Mouse (Mus musculus): Measurements from ENCODE around the gene Sri. TPM values are rescaled to one million over a fixed set of nuclear protein-coding genes. Genes with fewer than 3 reads are reported as not detected.

Sri gene
- polyA plus RNA-seq, 1 experiment from 2014 or later: 327 TPM

DNA sequence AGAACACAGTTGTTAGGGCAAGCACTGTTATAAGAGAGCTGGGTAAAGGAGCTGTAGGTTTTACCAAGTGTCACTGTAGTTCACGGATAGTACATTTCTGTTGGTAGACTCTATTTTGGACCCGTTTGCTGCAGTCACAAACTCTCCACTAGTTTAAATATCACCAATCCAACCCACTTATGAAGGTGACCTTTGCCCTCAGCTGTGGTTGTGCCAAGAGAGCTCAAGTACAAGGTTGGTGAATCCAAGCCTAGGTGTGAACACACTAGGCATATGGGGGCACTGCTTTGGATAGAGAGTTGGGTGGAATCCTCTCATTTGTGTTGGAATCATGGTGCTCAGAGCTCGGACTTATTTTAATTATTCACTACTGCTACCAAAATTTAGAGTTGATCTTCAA, 39.8 kb downstream of the Sri start:
- Histone ChIP-seq H3K9me3 (ENCODE audit: control insufficient read depth, low read length) (no peaks in the 10 kb centered on the region), H3K36me3 (ENCODE audit: control insufficient read depth, insufficient read depth, low read length) (no peaks in the 10 kb centered on the region), H3K9ac (ENCODE audit: low read depth, low read length) (no peak overlapping the region), H3K4me3 (ENCODE audit: low read length) (no peak overlapping the region), H3K4me1 (ENCODE audit: control insufficient read depth, insufficient read depth, low read length) (no peaks in the 10 kb centered on the region), H3K4me2 (ENCODE audit: low read depth, low read length) (no peak overlapping the region), H3K27me3 (replicated peaks; ENCODE audit: control insufficient read depth, insufficient read depth, low read length) (no peaks in the 10 kb centered on the region), H3K27ac (ENCODE audit: low read length) (no peak overlapping the region)
- ATAC-seq: no peak
- WGBS: 87% methylated on average over 3 of the region's 3 CpGs

DNA sequence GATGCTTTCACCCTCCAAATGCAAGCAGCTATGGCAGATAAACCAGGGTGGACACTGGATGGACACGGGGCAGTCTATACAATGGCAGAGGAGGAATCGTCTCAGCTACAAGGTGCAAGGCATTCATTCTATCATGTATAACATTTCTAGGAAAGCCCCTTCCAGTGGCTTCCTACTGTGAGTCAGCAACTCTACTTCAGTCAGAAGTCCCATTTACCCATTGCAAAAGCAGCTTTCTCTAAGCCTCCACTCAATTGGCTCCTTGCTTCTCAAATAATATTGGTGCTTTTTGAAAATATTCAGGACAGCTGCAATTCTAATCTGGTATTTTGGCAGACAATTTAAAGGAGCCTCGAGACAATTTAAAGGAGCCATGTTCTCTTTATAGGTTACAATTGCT, 42.3 kb downstream of the Sri start:
- WGBS: 87% methylated on average over 3 of the region's 3 CpGs
- Histone ChIP-seq H3K36me3 (ENCODE audit: control insufficient read depth, insufficient read depth, low read length) (no peaks in the 10 kb centered on the region), H3K9ac (ENCODE audit: low read depth, low read length) (no peak overlapping the region), H3K4me1 (ENCODE audit: control insufficient read depth, insufficient read depth, low read length) (no peaks in the 10 kb centered on the region), H3K27me3 (replicated peaks; ENCODE audit: control insufficient read depth, insufficient read depth, low read length) (no peaks in the 10 kb centered on the region), H3K27ac (ENCODE audit: low read length) (no peak overlapping the region), H3K4me2 (ENCODE audit: low read depth, low read length) (no peak overlapping the region), H3K4me3 (ENCODE audit: low read length) (no peak overlapping the region), H3K9me3 (ENCODE audit: control insufficient read depth, low read length) (no peaks in the 10 kb centered on the region)
- no peak for ATAC-seq

DNA sequence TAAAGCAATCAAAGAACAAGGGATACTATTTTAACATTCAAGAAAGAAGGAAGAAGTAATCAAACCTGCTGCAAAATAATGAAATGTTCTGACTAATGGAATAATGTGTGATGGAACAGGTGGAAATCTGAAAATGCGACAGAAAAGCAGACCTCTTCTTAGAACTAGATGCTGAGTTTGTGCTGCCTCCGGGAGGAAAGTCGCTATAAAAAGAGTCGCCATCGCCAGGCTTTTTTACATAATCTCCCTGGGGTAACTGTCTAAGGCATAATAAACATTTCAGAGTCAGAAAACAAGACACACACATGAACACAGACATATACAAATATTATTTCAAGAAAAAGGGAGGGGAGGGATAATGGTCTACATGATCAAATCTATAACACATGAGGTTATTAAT, 49.0 kb downstream of the Sri start:
- no peak overlapping the region for H3K4me2 ChIP-seq (ENCODE audit: low read depth, low read length)
- H3K4me1 ChIP-seq (ENCODE audit: control insufficient read depth, insufficient read depth, low read length): no peaks in the 10 kb centered on the region
- 78% methylated on average over 5 of the region's 5 CpGs for WGBS
- no peaks in the 10 kb centered on the region for H3K36me3 ChIP-seq (ENCODE audit: control insufficient read depth, insufficient read depth, low read length)
- no peaks in the 10 kb centered on the region for H3K9me3 ChIP-seq (ENCODE audit: control insufficient read depth, low read length)
- H3K4me3 ChIP-seq (ENCODE audit: low read length): no peak overlapping the region
- no peak overlapping the region for H3K27ac ChIP-seq (ENCODE audit: low read length)
- no peak overlapping the region for H3K9ac ChIP-seq (ENCODE audit: low read depth, low read length)
- H3K27me3 ChIP-seq (replicated peaks; ENCODE audit: control insufficient read depth, insufficient read depth, low read length): no peaks in the 10 kb centered on the region
- ATAC-seq: no peak

DNA sequence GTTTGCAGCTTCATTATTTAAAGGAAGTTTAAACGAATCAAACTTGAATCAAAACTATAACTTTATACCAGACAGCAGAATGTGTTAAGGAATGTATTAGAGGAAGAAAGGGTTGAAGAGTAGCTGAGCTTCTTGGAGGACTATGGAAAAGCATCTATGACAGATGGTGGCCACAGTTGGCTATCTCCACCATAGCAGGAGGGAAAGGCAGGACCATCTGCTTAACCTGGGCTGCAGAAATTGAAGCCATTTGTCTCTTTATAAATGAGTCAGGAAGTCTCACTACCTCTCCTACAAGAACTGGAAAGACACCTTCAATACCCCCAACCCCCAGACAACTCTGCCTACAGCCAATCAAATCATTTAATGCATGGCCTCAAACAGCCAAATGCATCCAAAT, 49.8 kb downstream of the Sri start:
- Histone ChIP-seq H3K27ac (ENCODE audit: low read length) (no peak overlapping the region), H3K9ac (ENCODE audit: low read depth, low read length) (no peak overlapping the region), H3K4me3 (ENCODE audit: low read length) (no peak overlapping the region), H3K27me3 (replicated peaks; ENCODE audit: control insufficient read depth, insufficient read depth, low read length) (no peaks in the 10 kb centered on the region), H3K36me3 (ENCODE audit: control insufficient read depth, insufficient read depth, low read length) (no peaks in the 10 kb centered on the region), H3K4me2 (ENCODE audit: low read depth, low read length) (no peak overlapping the region), H3K4me1 (ENCODE audit: control insufficient read depth, insufficient read depth, low read length) (no peaks in the 10 kb centered on the region), H3K9me3 (ENCODE audit: control insufficient read depth, low read length) (no peaks in the 10 kb centered on the region)
- no peak for ATAC-seq
- 87% methylated on average over 1 of the region's 1 CpGs for WGBS

DNA sequence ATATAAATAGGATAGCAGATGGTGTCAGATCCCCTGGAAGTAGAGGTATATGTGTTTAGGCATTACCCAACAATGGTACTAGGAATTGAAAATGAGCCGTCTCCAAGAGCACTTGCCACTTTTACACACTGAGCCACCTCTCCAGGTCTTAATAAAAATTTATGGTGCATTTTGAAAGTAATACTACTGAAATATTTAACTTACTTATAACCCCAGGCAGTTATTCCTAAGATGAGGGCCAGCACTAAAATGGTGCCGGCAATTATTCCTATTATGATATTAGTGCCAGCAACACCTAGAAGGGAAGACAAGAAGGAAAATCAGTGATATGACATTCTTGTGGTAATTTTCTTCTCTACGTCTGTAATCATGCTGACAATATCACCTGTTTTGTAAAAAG, 65.8 kb downstream of the Sri start:
- H3K4me2 ChIP-seq (ENCODE audit: low read depth, low read length): no peak overlapping the region
- no peaks in the 10 kb centered on the region for H3K4me1 ChIP-seq (ENCODE audit: control insufficient read depth, insufficient read depth, low read length)
- no peak for ATAC-seq
- 92% methylated on average over 3 of the region's 3 CpGs for WGBS
- no peak overlapping the region for H3K27ac ChIP-seq (ENCODE audit: low read length)
- no peaks in the 10 kb centered on the region for H3K9me3 ChIP-seq (ENCODE audit: control insufficient read depth, low read length)
- H3K36me3 ChIP-seq (ENCODE audit: control insufficient read depth, insufficient read depth, low read length): no peaks in the 10 kb centered on the region
- no peak overlapping the region for H3K4me3 ChIP-seq (ENCODE audit: low read length)
- H3K9ac ChIP-seq (ENCODE audit: low read depth, low read length): no peak overlapping the region
- H3K27me3 ChIP-seq (replicated peaks; ENCODE audit: control insufficient read depth, insufficient read depth, low read length): no peaks in the 10 kb centered on the region

DNA sequence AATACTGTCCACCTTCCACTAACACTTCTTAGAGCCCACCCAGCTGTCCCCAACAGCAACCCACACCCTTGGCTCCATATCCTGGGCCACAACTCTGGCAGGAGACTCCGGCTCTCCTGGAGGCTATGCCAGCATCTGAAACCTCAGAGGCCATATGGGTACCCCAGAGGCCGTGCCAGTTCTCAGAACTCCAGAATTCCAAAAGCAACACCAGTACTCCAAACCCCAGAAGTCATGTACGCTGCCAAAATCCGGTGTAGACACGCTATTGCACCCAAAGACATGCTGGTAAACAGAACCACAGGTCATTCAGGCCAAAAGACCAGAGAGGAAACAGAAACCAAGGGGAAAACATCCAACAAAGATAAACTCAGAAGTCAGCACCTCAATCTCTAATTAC, 66.4 kb downstream of the Sri start:
- Histone ChIP-seq H3K9ac (ENCODE audit: low read depth, low read length) (no peak overlapping the region), H3K4me2 (ENCODE audit: low read depth, low read length) (no peak overlapping the region), H3K36me3 (ENCODE audit: control insufficient read depth, insufficient read depth, low read length) (no peaks in the 10 kb centered on the region), H3K4me1 (ENCODE audit: control insufficient read depth, insufficient read depth, low read length) (no peaks in the 10 kb centered on the region), H3K4me3 (ENCODE audit: low read length) (no peak overlapping the region), H3K27ac (ENCODE audit: low read length) (no peak overlapping the region), H3K27me3 (replicated peaks; ENCODE audit: control insufficient read depth, insufficient read depth, low read length) (no peaks in the 10 kb centered on the region), H3K9me3 (ENCODE audit: control insufficient read depth, low read length) (no peaks in the 10 kb centered on the region)
- WGBS: 88% methylated on average over 5 of the region's 5 CpGs
- ATAC-seq: no peak

DNA sequence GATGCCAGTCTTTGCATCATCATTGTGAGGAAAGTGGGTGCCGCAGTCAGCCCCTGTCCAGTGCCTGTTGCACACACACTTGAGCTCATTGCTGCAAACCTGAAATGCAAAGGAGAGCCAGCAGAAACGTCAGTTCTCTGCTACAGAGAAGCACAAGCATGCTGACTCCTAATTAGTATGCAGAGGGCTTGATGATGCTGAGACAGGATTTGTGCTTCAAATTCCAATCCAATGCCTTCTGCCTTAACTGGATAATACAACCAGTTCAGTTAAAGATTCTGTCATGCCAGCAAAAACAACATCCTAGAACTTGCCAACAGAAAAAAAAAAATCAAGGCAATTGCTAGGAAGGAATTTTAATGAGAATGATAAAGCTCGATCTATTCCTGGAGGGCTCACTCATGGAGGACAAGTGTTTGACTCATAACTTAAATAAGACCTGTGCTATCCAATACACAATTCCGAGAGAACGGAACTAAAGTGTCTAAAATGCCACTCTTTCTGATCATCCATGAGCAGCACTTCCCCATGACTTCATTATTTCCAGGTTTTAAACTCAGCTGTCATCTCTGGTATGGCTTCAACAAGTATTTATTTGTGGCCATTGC, 70.8 kb downstream of the Sri start:
- Histone ChIP-seq H3K4me1 (ENCODE audit: control insufficient read depth, insufficient read depth, low read length) (no peaks in the 10 kb centered on the region), H3K27ac (ENCODE audit: low read length) (no peak overlapping the region), H3K4me3 (ENCODE audit: low read length) (no peak overlapping the region), H3K27me3 (replicated peaks; ENCODE audit: control insufficient read depth, insufficient read depth, low read length) (no peaks in the 10 kb centered on the region), H3K36me3 (ENCODE audit: control insufficient read depth, insufficient read depth, low read length) (no peaks in the 10 kb centered on the region), H3K4me2 (ENCODE audit: low read depth, low read length) (no peak overlapping the region), H3K9me3 (ENCODE audit: control insufficient read depth, low read length) (no peaks in the 10 kb centered on the region), H3K9ac (ENCODE audit: low read depth, low read length) (no peak overlapping the region)
- ATAC-seq: no peak
- WGBS: 77% methylated on average over 5 of the region's 5 CpGs

Other genes with a start within 250 kb of the Sri start
- gene Steap4, start 85.6 kb upstream of the Sri start, polyA plus RNA-seq (2015; fragmentation: Nextera tagmentation; extraction: Ambion mirVana): 1.8 and 2.2 TPM in 2 replicates

Data from intestine, embryonic 16.5 days (tissue).